Mouse (Mus musculus) stomach, postnatal 0 days (tissue): ENCODE data around the gene Hspa12b.

ENCODE experiments used
- CTCF ChIP-seq: IDR thresholded peaks from 2 replicates; pipeline ENCODE4 v1.5.1; 2016; ENCODE audit warnings: antibody characterized with exemption, low read depth, mild to moderate bottlenecking, moderate library complexity
- EP300 ChIP-seq: optimal IDR thresholded peaks from 2 replicates; pipeline ENCODE3; 2016; ENCODE audit warnings: antibody characterized with exemption

DNA sequence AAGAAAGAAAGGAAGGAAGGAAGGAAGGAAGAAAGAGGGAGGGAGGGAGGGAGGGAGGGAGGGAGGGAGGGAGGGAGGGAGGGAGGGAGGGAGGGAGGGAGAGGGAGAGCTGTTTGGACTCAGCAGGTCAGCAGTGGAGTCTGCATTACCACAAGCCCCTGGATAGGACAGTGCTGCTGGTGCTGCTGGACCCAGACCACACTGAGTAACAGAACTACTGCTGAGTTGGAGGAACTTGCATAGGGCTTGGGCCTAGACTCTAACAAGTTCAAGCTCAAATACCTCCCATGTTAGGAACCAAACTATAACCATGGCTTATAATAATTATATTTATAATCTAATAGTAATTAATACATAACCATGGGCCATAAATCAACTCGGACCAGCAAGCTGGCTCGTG, 3.8 kb downstream of the Hspa12b start:
- TF ChIP-seq CTCF (no peak), EP300 (no peak)
